Mouse (Mus musculus) layer of hippocampus, adult 18-20 months (tissue): ENCODE measurements around the gene Hscb. TPM values are rescaled to one million over a fixed set of nuclear protein-coding genes. Genes with fewer than 3 reads are reported as not detected.

Experiments
- DNase-seq, 2 experiments: peaks; one replicate each; pipeline ENCODE4 v3.0.0; 2022; ENCODE audit warnings: low spot score in 2 of 2
- total RNA-seq, 2 experiments: library from RNA; stranded (reverse); gene quantifications; 2 replicates each; pipeline ENCODE4 v1.2.3; 2021

Hscb gene
- total RNA-seq, 2 experiments from 2014 or later: 12.3 to 13.3 TPM

DNA sequence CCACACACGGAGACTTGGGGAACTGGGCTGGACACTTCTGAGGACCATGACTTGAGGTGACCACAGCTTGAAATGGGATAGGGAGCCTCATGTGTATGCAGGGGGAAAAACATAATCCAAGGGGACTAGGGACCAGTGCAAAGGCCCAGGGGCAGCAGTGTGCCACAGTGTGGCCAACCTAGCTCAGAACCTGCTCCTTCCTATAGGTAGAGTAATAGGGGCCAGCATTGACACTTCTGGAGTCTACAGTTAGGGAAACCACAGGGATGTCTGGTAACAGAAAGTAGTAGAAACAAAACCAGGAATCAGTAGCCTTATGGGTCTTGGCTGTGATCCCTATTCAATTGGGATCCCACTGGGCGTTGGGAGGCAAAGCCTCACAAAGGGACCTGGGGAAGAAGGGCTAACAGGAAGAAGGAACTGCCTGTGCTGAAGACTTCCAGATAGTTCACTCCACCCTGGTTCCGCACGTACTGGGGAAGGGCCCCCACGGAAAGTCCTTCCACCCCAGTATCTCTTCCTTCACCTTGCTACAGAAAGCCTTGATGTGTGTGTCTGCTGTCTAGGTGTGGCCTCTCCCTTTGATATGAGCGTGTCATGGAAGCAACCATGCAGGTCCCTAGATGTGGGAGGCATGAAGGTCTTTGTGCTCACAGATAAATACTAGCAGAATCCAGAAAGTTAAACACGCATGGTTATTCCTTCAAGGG, 57.9 kb downstream of the Hscb start:
- no peak for DNase-seq

- DNase-seq: no peak
These were observed 58.6 kb downstream of the Hscb start for GRCm38 (mm10) chr5:110780761-110781528.

DNA sequence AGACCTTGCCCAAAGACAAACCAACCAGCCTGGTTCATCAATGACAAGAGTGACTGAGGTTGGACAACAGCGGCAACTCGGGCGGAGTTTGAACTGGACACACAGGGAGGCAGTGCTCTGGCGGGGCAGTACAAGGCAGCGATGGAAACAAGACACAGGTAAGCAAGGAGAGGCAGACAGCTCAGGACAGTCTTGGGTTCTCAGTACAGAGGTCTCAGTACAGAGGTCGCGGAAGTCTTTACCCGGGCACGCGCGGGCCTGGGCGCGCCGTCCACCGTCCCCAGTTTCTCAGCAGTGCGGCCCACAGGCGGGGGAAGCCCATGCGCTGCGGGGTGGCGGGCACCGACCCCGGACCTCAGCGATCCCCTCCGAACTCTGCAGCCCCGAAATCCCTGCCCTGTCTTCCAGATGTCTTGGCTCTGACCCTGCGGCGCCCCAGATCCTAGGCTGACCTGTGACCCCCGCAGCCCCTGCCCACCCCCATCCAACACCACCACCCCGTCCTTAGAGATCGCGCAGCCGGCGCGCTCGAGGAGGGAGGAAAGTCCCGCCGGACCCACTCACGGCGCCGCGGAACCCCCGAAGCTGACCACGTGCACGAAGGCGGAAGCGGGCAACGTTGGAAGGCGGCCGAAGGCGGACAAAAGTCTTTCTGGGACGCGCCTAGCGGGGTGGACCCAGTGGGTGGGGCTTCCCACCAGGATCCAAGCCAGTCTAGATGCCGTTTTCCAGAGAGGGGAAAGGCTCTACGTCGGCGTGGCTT, 59.4 kb downstream of the Hscb start, which contains the start of gene Pus1:
Gene Pus1, minus strand, starts transcription at position 662 of the 763 bp plus-strand sequence.
- DNase-seq: peak; percentile 92 to 94

DNA sequence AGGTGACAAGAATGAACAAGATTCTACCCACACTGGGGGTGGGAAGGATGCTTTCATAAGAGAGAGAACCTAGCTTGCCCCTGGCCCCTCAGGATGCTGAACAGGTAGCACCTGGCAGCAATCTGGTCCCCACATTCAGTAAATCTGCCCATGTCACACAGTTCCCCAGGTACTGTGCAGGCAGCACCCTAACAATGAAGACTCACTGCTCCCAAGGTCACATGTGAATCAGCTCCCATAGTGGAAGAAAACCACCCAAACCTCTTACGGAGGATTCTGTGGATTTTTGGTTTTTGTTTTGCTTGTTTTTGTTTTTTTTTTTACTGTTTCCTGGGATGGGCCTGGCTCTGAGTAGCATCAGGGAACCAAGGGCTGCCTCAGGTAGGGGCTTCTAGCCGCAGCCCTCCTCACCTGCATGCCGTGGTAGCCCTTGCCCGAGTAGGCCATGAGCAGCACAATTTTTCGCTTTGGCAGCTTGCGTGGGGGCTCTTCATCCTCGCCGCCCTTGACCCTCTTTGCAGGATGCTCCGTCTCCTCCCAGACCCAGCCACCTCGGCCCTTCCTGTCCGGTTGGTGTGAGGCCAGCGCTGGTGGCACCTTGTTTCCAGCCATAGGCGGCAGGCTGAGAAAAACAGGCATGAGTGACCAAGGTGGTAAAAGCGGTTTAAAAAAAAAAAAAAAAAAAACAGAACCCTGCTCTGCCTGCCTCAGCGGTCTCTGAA, 60.1 kb downstream of the Hscb start:
- no peak for DNase-seq

Other genes with a start within 250 kb of the Hscb start
- 10 to 100 TPM; 22.5 to 26.1 TPM for gene Noc4l, start 186.4 kb downstream of the Hscb start, total RNA-seq
- gene Ddx51, start 186.3 kb downstream of the Hscb start, total RNA-seq: 10 to 100 TPM; 28.4 to 28.9 TPM
- 100 to 1,000 TPM; 108 to 114 TPM for gene Ep400, start 69.1 kb downstream of the Hscb start, total RNA-seq
- gene Pus1, start 59.1 kb downstream of the Hscb start, total RNA-seq: 10 to 100 TPM; 19.4 to 20.1 TPM
- 10 to 100 TPM; 62.4 to 70.3 TPM for gene Ulk1, start 29.7 kb downstream of the Hscb start, total RNA-seq
- 1 to 10 TPM; 1.6 to 2.9 TPM for gene Chek2, start 202 bp upstream of the Hscb start, total RNA-seq
- gene Ttc28, start 40.0 kb upstream of the Hscb start, total RNA-seq: 1 to 10 TPM; 7.6 to 7.8 TPM